Mouse (Mus musculus) G1E (cell line): ENCODE results near the gene Dusp18. TPM values are rescaled to one million over a fixed set of nuclear protein-coding genes. Genes with fewer than 3 reads are reported as not detected.
"Not testable (repeated sequence)": the region's sequence is repeated elsewhere in the genome, so short reads cannot be mapped to it uniquely, and the experiment has no call there.

Source experiments
- ATAC-seq: 2 replicates; pipeline ENCODE4 v1.8.0; 2016; ENCODE audit warnings: mild to moderate bottlenecking; ENCODE audit not compliant: insufficient number of reproducible peaks, poor library complexity, low FRiP score, severe bottlenecking; ENCODE audit errors: extremely low read depth
- DNase-seq: peaks from one replicate; pipeline ENCODE4 v3.0.0; 2012; ENCODE audit warnings: low spot score
- H3K27me3 ChIP-seq: 2 replicates; pipeline ENCODE4 v1.6.1; 2012; ENCODE audit warnings: mild to moderate bottlenecking, low read length, inconsistent platforms; ENCODE audit not compliant: insufficient read depth
- H3K36me3 ChIP-seq: replicated peaks from 2 replicates; pipeline ENCODE3; 2012; ENCODE audit warnings: mild to moderate bottlenecking, inconsistent platforms
- H3K4me1 ChIP-seq: 2 replicates; pipeline ENCODE4 v1.6.1; 2012; ENCODE audit warnings: low read depth, low read length, inconsistent platforms, mixed read lengths; ENCODE audit not compliant: insufficient read depth
- H3K4me3 ChIP-seq: 2 replicates; pipeline ENCODE4 v1.5.1; 2012; ENCODE audit warnings: low read depth, mild to moderate bottlenecking, inconsistent platforms, low read length, moderate library complexity, mixed read lengths
- H3K9me3 ChIP-seq: replicated peaks from 2 replicates; pipeline ENCODE4 v1.6.1; 2012; ENCODE audit warnings: inconsistent platforms
- CTCF ChIP-seq: IDR thresholded peaks from 2 replicates; pipeline ENCODE4 v1.5.1; 2012; ENCODE audit warnings: low read depth, low read length, inconsistent platforms, mixed read lengths
- GATA1 ChIP-seq: IDR thresholded peaks from 2 replicates; pipeline ENCODE4 v1.6.1; 2012; ENCODE audit warnings: borderline replicate concordance, low read length, inconsistent platforms, mixed read lengths
- GATA2 ChIP-seq: IDR thresholded peaks from 2 replicates; pipeline ENCODE4 v1.6.1; 2012; ENCODE audit warnings: low read depth, low read length, inconsistent platforms, borderline replicate concordance
- POLR2AphosphoS5 ChIP-seq: IDR thresholded peaks from 2 replicates; pipeline ENCODE4 v1.6.1; 2012; ENCODE audit warnings: low read depth, low read length, inconsistent platforms; ENCODE audit not compliant: insufficient replicate concordance
- TAL1 ChIP-seq: conservative IDR thresholded peaks from 2 replicates; pipeline ENCODE4 v1.6.1; 2012; ENCODE audit warnings: low read depth, low read length, inconsistent platforms, mixed read lengths
- polyA plus RNA-seq: library from polyadenylated mRNA; stranded (reverse); fragments of >175 nt; gene quantifications from 2 replicates; pipeline ENCODE4 v1.2.3, GENCODE M21; 2012
- total RNA-seq, 2 experiments: library from RNA; stranded (forward) in 1 of 2; stranded (reverse) in 1 of 2; fragments of 200-1000 nt in 1 of 2; fragments of >200 nt in 1 of 2; fragmentation: Nextera tagmentation in 1 of 2; gene quantifications; 2 replicates each; pipeline ENCODE4 v1.2.3; 2014 to 2017

The Dusp18 gene
- total and polyA plus RNA-seq, 3 experiments = 0.11 TPM; not detected in 2

- H3K9me3 ChIP-seq = no peaks in the 10 kb centered on the region
- H3K36me3 ChIP-seq = no peaks in the 10 kb centered on the region
These were observed 7.5 kb downstream of the Dusp18 start for GRCm38 (mm10) chr11:3902516-3902915.

GRCm38 (mm10) chr11:3903046-3903445 is 8.0 kb downstream of the Dusp18 start:
- DNase-seq (no peak), ATAC-seq (no peak)
- Histone ChIP-seq H3K27me3 (peaks cover 8% of the 10 kb centered on the region; the same call in 1 of the 2 replicates), H3K4me3 (no peak overlapping the region), H3K36me3 (no peaks in the 10 kb centered on the region), H3K9me3 (no peaks in the 10 kb centered on the region), H3K4me1 (0 out of 2 replicates have a peak, but pooled peaks cover 2% of the 10 kb centered on the region)
- TF ChIP-seq GATA1 (no peak), CTCF (no peak), POLR2AphosphoS5 (no peak), GATA2 (no peak), TAL1 (no peak)

More at GRCm38 (mm10) chr11:3902516-3902915, 7.5 kb downstream of the Dusp18 start:
- no peak overlapping the region for H3K4me3 ChIP-seq
- H3K27me3 ChIP-seq = peaks cover 5% of the 10 kb centered on the region; the same call in 1 of the 2 replicates
- TF ChIP-seq TAL1 = no peak
- no peak for TF ChIP-seq GATA1
- no peak for TF ChIP-seq CTCF
- no peak for TF ChIP-seq GATA2
- TF ChIP-seq POLR2AphosphoS5 = no peak
- 0 out of 2 replicates have a peak, but pooled peaks cover 2% of the 10 kb centered on the region for H3K4me1 ChIP-seq
- DNase-seq = no peak
- no peak for ATAC-seq

- peaks cover 5% of the 10 kb centered on the region; the same call in 1 of the 2 replicates for H3K27me3 ChIP-seq
- H3K4me1 ChIP-seq = 0 out of 2 replicates have a peak, but pooled peaks cover 2% of the 10 kb centered on the region
- ATAC-seq = no peak
- no peaks in the 10 kb centered on the region for H3K36me3 ChIP-seq
- TF ChIP-seq GATA1 (no peak), POLR2AphosphoS5 (no peak)
- no peaks in the 10 kb centered on the region for H3K9me3 ChIP-seq
- DNase-seq = no peak
- H3K4me3 ChIP-seq = no peak overlapping the region
These were observed 9.6 kb downstream of the Dusp18 start for GRCm38 (mm10) chr11:3904673-3905072.

- Histone ChIP-seq H3K36me3 (no peaks in the 10 kb centered on the region), H3K4me3 (no peak overlapping the region), H3K9me3 (no peaks in the 10 kb centered on the region), H3K27me3 (peaks cover 5% of the 10 kb centered on the region; the same call in 1 of the 2 replicates), H3K4me1 (no peaks in the 10 kb centered on the region)
- ATAC-seq (no peak), DNase-seq (no peak)
- no peak for TF ChIP-seq GATA1
- TF ChIP-seq TAL1 = no peak
- TF ChIP-seq GATA2 = no peak
- TF ChIP-seq POLR2AphosphoS5 = no peak
These were observed 10.4 kb downstream of the Dusp18 start for GRCm38 (mm10) chr11:3905446-3905845.

GRCm38 (mm10) chr11:3909236-3909635 is 14.2 kb downstream of the Dusp18 start:
- Histone ChIP-seq H3K27me3 (peaks cover 22% of the 10 kb centered on the region; the same call in 1 of the 2 replicates), H3K4me3 (no peak overlapping the region), H3K36me3 (no peaks in the 10 kb centered on the region), H3K9me3 (peaks cover 8% of the 10 kb centered on the region), H3K4me1 (peaks cover under 1% of the 10 kb centered on the region; the same call in 1 of the 2 replicates)
- ATAC-seq (no peak), DNase-seq (no peak)
- TF ChIP-seq TAL1 = no peak
- no peak for TF ChIP-seq CTCF
- TF ChIP-seq GATA2 = no peak
- TF ChIP-seq GATA1 = no peak
- no peak for TF ChIP-seq POLR2AphosphoS5

- peaks cover 26% of the 10 kb centered on the region; the same call in 1 of the 2 replicates for H3K27me3 ChIP-seq
- ATAC-seq = no peak
These were observed 15.7 kb downstream of the Dusp18 start for GRCm38 (mm10) chr11:3910513-3911310.

GRCm38 (mm10) chr11:3911440-3911839 is 16.4 kb downstream of the Dusp18 start:
- H3K4me1 ChIP-seq, H3K4me3 ChIP-seq, DNase-seq, ATAC-seq, H3K36me3 ChIP-seq, H3K9me3 ChIP-seq: not testable (repeated sequence)
- H3K27me3 ChIP-seq = peaks cover 26% of the 10 kb centered on the region; the same call in 1 of the 2 replicates

More at GRCm38 (mm10) chr11:3910513-3911310, 15.7 kb downstream of the Dusp18 start:
- TF ChIP-seq CTCF (no peak), TAL1 (no peak), POLR2AphosphoS5 (no peak), GATA2 (no peak), GATA1 (no peak)
- no peak overlapping the region for H3K4me3 ChIP-seq
- H3K4me1 ChIP-seq = peaks cover 3% of the 10 kb centered on the region; the same call in 1 of the 2 replicates
- H3K36me3 ChIP-seq = no peaks in the 10 kb centered on the region
- DNase-seq = no peak
- peaks cover 9% of the 10 kb centered on the region for H3K9me3 ChIP-seq
